Comparison of ENCODE assay signal across 22 mouse cellular contexts in the genomic region with DNA sequence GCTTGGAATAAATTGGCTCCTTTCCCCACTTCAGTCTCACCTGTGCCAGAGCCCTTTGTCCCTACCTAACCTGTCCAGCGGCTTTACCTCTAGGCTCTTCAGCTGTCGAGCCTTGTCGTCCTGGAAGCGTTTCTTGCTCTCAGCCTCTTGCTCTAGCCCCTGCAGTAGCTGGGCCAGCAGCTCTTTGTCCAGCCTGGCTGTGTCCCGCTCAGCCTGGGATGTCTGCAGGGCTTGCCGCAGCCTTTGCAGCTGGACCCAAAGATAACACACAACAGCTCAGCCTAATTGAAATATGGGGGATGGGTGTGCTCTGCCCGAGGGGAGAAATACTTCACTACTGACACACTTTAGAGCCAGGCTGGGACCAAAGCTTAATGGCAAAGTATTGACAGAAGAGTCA. TPM values are rescaled to one million over a fixed set of nuclear protein-coding genes. Genes with fewer than 3 reads are reported as not detected.
A peak's percentile ranks its signal among the peaks of the same experiment; 100 is the strongest.
DNase-seq lines count a peak whose midpoint lies in the region; ATAC-seq and TF ChIP-seq lines count a peak whose summit lies in the region.
"Not testable (repeated sequence)": the region's sequence is repeated elsewhere in the genome, so short reads cannot be mapped to it uniquely, and the experiment has no call there.
"Had no signal": no experiment of that assay in that cellular context is flagged by ENCODE, and none has a peak within 500 bp of the region (broad histone marks: within the 10 kb centered on the region; RNA-seq: fewer than 3 reads in every experiment).

No protein-coding gene starts in this region.

- ATAC-seq in common myeloid progenitor, adult 5-6 weeks (replicated peaks; ENCODE audit: low read depth, poor library complexity, severe bottlenecking), result peak; percentile 40; the same call in 1 of the 2 replicates
- peak; percentile 63; the same call in 1 of the 2 replicates for ATAC-seq in heart, embryonic 14.5 days (ENCODE audit: insufficient number of reproducible peaks, insufficient read depth, low FRiP score, low read depth)
- 0 out of 2 replicates have a peak, but pooled peaks have one; percentile 30 for ATAC-seq in kidney, embryonic 14.5 days (ENCODE audit: low FRiP score, low TSS enrichment)
- peak; percentile 93 for ATAC-seq in liver, embryonic 15.5 days (ENCODE audit: insufficient read depth)
- ATAC-seq in lung, postnatal 0 days, result peak; percentile 63
- peak; percentile 34; the same call in 1 of the 2 replicates for ATAC-seq in midbrain, embryonic 14.5 days (ENCODE audit: low FRiP score, low TSS enrichment)

- not testable (repeated sequence) for H3K4me2 ChIP-seq in heart, embryonic 14.5 days (ENCODE audit: low read length); kidney, embryonic 14.5 days (replicated peaks; ENCODE audit: low read depth, low read length); lung, postnatal 0 days (replicated peaks; ENCODE audit: low read depth, low read length); midbrain, embryonic 14.5 days (ENCODE audit: low read length)
- H3K4me2 ChIP-seq in liver, embryonic 15.5 days, result peak overlapping the region; percentile 66

- H3K9ac ChIP-seq in heart, embryonic 14.5 days (ENCODE audit: low read length); kidney, embryonic 14.5 days (ENCODE audit: low read depth, low read length); lung, postnatal 0 days (replicated peaks; ENCODE audit: low read depth); midbrain, embryonic 14.5 days (replicated peaks; ENCODE audit: low read length): not testable (repeated sequence)
- H3K9ac ChIP-seq in liver, embryonic 15.5 days, result peak overlapping the region; percentile 50

- 6% methylated on average over 7 of the region's 7 CpGs for WGBS in heart, embryonic 14.5 days
- 38% methylated on average over 7 of the region's 7 CpGs for WGBS in kidney, embryonic 14.5 days
- 9% methylated on average over 7 of the region's 7 CpGs for WGBS in liver, embryonic 15.5 days (ENCODE audit: insufficient replicate concordance)
- 10% methylated on average over 7 of the region's 7 CpGs for WGBS in lung, postnatal 0 days
- 41% methylated on average over 7 of the region's 7 CpGs for WGBS in midbrain, embryonic 14.5 days

- TF ChIP-seq EP300 in lung, postnatal 0 days (IDR thresholded peaks at IDR 0.05), result not testable (repeated sequence)

- not testable (repeated sequence) for H3K9me3 ChIP-seq in erythroblast, embryonic 14.5 days (ENCODE audit: control insufficient read depth, low read length); heart, embryonic 14.5 days (ENCODE audit: control insufficient read depth, low read length); kidney, embryonic 14.5 days (ENCODE audit: control insufficient read depth, low read length); liver, embryonic 15.5 days (replicated peaks); lung, postnatal 0 days (ENCODE audit: low read length); midbrain, embryonic 14.5 days (ENCODE audit: control insufficient read depth, low read length)

- not testable (repeated sequence) for H3K27ac ChIP-seq in heart, embryonic 14.5 days (replicated peaks in 1 of 2; ENCODE audit: control insufficient read depth in 1 of 2, insufficient read depth in 1 of 2, low read depth in 2 of 2, low read length in 2 of 2); kidney, embryonic 14.5 days (ENCODE audit: low read depth, low read length); lung, postnatal 0 days (ENCODE audit: low read length); midbrain, embryonic 14.5 days (replicated peaks; ENCODE audit: low read depth, low read length)
- peak overlapping the region; percentile 86 for H3K27ac ChIP-seq in liver, embryonic 15.5 days (replicated peaks)

- DNase-seq in lung, postnatal 0 days (ENCODE audit: low spot score), result peak; percentile 51
- DNase-seq in midbrain, embryonic 14.5 days, result not testable (repeated sequence)

- H3K27me3 ChIP-seq in erythroblast, embryonic 14.5 days (ENCODE audit: control insufficient read depth); heart, embryonic 14.5 days (ENCODE audit: control insufficient read depth, insufficient read depth, low read length); kidney, embryonic 14.5 days (ENCODE audit: control insufficient read depth, insufficient read depth, low read length); liver, embryonic 15.5 days; lung, postnatal 0 days (replicated peaks; ENCODE audit: insufficient read depth, low read length); midbrain, embryonic 14.5 days (ENCODE audit: control insufficient read depth, insufficient read depth, low read length): not testable (repeated sequence)

- H3K4me1 ChIP-seq in erythroblast, embryonic 14.5 days (ENCODE audit: control insufficient read depth), result peaks cover 32% of the 10 kb centered on the region
- not testable (repeated sequence) for H3K4me1 ChIP-seq in heart, embryonic 14.5 days (ENCODE audit: control insufficient read depth in 2 of 2, insufficient read depth in 2 of 2, low read length in 2 of 2); kidney, embryonic 14.5 days (ENCODE audit: control insufficient read depth, insufficient read depth, low read length); lung, postnatal 0 days (ENCODE audit: insufficient read depth, low read depth, low read length); midbrain, embryonic 14.5 days (ENCODE audit: control insufficient read depth, insufficient read depth, low read length)
- peaks cover 31% of the 10 kb centered on the region for H3K4me1 ChIP-seq in liver, embryonic 15.5 days (replicated peaks)

- H3K36me3 ChIP-seq in erythroblast, embryonic 14.5 days (ENCODE audit: control insufficient read depth); heart, embryonic 14.5 days (ENCODE audit: control insufficient read depth, insufficient read depth, low read length); kidney, embryonic 14.5 days (ENCODE audit: control insufficient read depth, insufficient read depth, low read length); liver, embryonic 15.5 days (replicated peaks); lung, postnatal 0 days (ENCODE audit: insufficient read depth, low read length); midbrain, embryonic 14.5 days (ENCODE audit: control insufficient read depth, insufficient read depth, low read length): not testable (repeated sequence)

- H3K4me3 ChIP-seq in erythroblast, embryonic 14.5 days (replicated peaks), result peak overlapping the region; percentile 46
- not testable (repeated sequence) for H3K4me3 ChIP-seq in heart, embryonic 14.5 days (ENCODE audit: control insufficient read depth in 1 of 2, insufficient read depth in 1 of 2, low read depth in 1 of 2, low read length in 2 of 2); kidney, embryonic 14.5 days (ENCODE audit: low read length); lung, postnatal 0 days (ENCODE audit: low read depth, low read length); midbrain, embryonic 14.5 days (replicated peaks; ENCODE audit: low read depth, low read length)
- H3K4me3 ChIP-seq in liver, embryonic 15.5 days (replicated peaks), result peak overlapping the region; percentile 36

- not testable (repeated sequence) for TF ChIP-seq CTCF in lung, postnatal 0 days (IDR thresholded peaks at IDR 0.05)

RNA-seq across cellular contexts. Expression of a gene that starts 7.2 kb away (rescaled TPM):
- total RNA-seq in common myeloid progenitor, adult 5-6 weeks (2017), result 5.6 and 5.7 TPM in 2 replicates
- 0.30 and 0.68 TPM in 2 replicates for polyA plus RNA-seq in erythroblast, embryonic 14.5 days (2012)
- polyA plus RNA-seq in heart, embryonic 14.5 days (2014; fragmentation: Nextera tagmentation; extraction: Ambion mirVana), result 7.1 and 7.2 TPM in 2 replicates
- polyA plus RNA-seq in kidney, embryonic 14.5 days (2014; fragmentation: Nextera tagmentation; extraction: Ambion mirVana), result 5.0 and 6.7 TPM in 2 replicates
- 10.9 and 12.6 TPM in 2 replicates for polyA plus RNA-seq in liver, embryonic 15.5 days (2015; fragmentation: Nextera tagmentation; extraction: Ambion mirVana)
- polyA plus RNA-seq in lung, postnatal 0 days (2015; fragmentation: Nextera tagmentation; extraction: Ambion mirVana), result 16.9 and 19.5 TPM in 2 replicates
- 5.2 and 5.6 TPM in 2 replicates for polyA plus RNA-seq in midbrain, embryonic 14.5 days (2014; fragmentation: Nextera tagmentation; extraction: Ambion mirVana)

RNA-seq across cellular contexts. Expression of a gene that starts 23.0 kb away (rescaled TPM):
- not detected in 2 replicates for total RNA-seq in common myeloid progenitor, adult 5-6 weeks (2017)
- polyA plus RNA-seq in erythroblast, embryonic 14.5 days (2012), result not detected in 2 replicates
- polyA plus RNA-seq in heart, embryonic 14.5 days (2014; fragmentation: Nextera tagmentation; extraction: Ambion mirVana), result not detected in 2 replicates
- not detected in 2 replicates for polyA plus RNA-seq in kidney, embryonic 14.5 days (2014; fragmentation: Nextera tagmentation; extraction: Ambion mirVana)
- polyA plus RNA-seq in liver, embryonic 15.5 days (2015; fragmentation: Nextera tagmentation; extraction: Ambion mirVana), result not detected in 2 replicates
- not detected in 2 replicates for polyA plus RNA-seq in lung, postnatal 0 days (2015; fragmentation: Nextera tagmentation; extraction: Ambion mirVana)
- polyA plus RNA-seq in midbrain, embryonic 14.5 days (2014; fragmentation: Nextera tagmentation; extraction: Ambion mirVana), result not detected in 2 replicates
- total RNA-seq: adrenal gland, postnatal 36 days; CH12.LX; forebrain, postnatal 0 days; gastrocnemius, postnatal 36 days; layer of hippocampus, adult 8-10 months; left cerebral cortex, postnatal 25 days had no signal
- polyA plus RNA-seq: embryonic facial prominence, embryonic 13.5 days; forebrain, embryonic 10.5 days; forebrain, postnatal 0 days; hindbrain, embryonic 11.5 days; kidney, adult 2 months; limb, embryonic 14.5 days; midbrain, embryonic 15.5 days; myocyte; neural tube, embryonic 14.5 days; small intestine, adult 2 months had no signal

RNA-seq across cellular contexts. Expression of a gene that starts 27.5 kb away (rescaled TPM):
- total RNA-seq in common myeloid progenitor, adult 5-6 weeks (2017), result 0.05 TPM in 1 of 2 replicates, not detected in the other
- 0.05 TPM in 1 of 2 replicates, not detected in the other for polyA plus RNA-seq in erythroblast, embryonic 14.5 days (2012)
- polyA plus RNA-seq in heart, embryonic 14.5 days (2014; fragmentation: Nextera tagmentation; extraction: Ambion mirVana), result 2.2 and 3.1 TPM in 2 replicates
- 0.41 and 1.6 TPM in 2 replicates for polyA plus RNA-seq in kidney, embryonic 14.5 days (2014; fragmentation: Nextera tagmentation; extraction: Ambion mirVana)
- polyA plus RNA-seq in liver, embryonic 15.5 days (2015; fragmentation: Nextera tagmentation; extraction: Ambion mirVana), result 69.0 and 92.7 TPM in 2 replicates
- 7.8 and 8.5 TPM in 2 replicates for polyA plus RNA-seq in lung, postnatal 0 days (2015; fragmentation: Nextera tagmentation; extraction: Ambion mirVana)
- polyA plus RNA-seq in midbrain, embryonic 14.5 days (2014; fragmentation: Nextera tagmentation; extraction: Ambion mirVana), result not detected in 2 replicates
- total RNA-seq: CH12.LX had no signal
- polyA plus RNA-seq: forebrain, embryonic 10.5 days; hindbrain, embryonic 11.5 days had no signal

Comparison
In these comparisons a context has a peak if more than half of its experiments do, and no peak if none do; other contexts are left out.
1. ATAC-seq: peak in every context shown above with its lines; median percentile 93 in liver, embryonic 15.5 days; 63 in heart, embryonic 14.5 days; 63 in lung, postnatal 0 days; 40 in common myeloid progenitor, adult 5-6 weeks; 34 in midbrain, embryonic 14.5 days; 30 in kidney, embryonic 14.5 days.